Mouse (Mus musculus): ENCODE data around the gene Helt. TPM values are rescaled to one million over a fixed set of nuclear protein-coding genes. Genes with fewer than 3 reads are reported as not detected.

The Helt gene
- polyA plus RNA-seq, 1 experiment from 2014 or later, result 0.64 TPM

DNA sequence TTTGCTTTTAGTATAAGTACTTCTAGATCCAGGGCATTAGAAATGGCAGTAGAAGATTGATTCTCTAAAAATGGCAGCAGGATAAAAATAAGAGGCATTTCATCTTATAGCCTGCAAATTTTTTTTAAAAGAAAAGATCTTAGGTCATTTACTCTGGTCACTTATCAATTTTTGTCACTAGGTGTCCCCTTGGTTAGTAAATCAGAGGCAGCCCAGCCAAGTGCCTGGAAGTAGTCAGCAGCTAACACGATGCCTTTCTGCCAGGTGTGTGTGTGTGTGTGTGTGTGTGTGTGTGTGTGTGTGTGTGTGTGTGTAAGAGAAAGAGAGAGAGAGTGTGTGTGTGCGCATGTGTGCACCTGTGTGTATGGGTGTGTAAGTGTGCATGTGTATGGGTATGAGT is 28.4 kb upstream of the Helt start:
- no peak overlapping the region for H3K4me3 ChIP-seq
- no peak for DNase-seq (ENCODE audit: low spot score)
- WGBS, result 82% methylated on average over 2 of the region's 2 CpGs
- 0 out of 2 replicates have a peak, but pooled peaks cover 5% of the 10 kb centered on the region for H3K9me3 ChIP-seq
- no peaks in the 10 kb centered on the region for H3K4me1 ChIP-seq
- H3K36me3 ChIP-seq (replicated peaks), result no peaks in the 10 kb centered on the region
- H3K27me3 ChIP-seq (replicated peaks; ENCODE audit: low read depth, poor library complexity, severe bottlenecking), result no peaks in the 10 kb centered on the region
- H3K27ac ChIP-seq (replicated peaks), result no peak overlapping the region

DNA sequence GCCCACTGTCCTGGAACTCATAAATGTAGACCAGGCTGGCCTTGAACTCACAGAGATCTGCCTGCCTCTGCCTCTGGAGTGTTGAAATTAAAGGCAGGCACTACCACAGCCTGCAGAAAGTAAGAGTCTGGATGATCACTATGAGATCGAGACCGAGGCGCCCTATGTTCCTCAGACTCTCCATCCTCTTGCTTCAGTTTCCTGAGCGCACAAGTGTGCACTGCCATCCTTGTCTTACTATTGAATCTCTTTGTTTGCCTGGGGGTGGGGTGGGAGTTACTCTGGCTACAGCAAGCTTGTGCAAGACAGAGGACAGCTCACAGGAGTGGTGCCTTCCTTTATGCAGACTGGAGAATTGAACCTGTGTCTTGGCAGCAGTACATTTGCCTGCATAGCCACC is 27.9 kb upstream of the Helt start:
- Histone ChIP-seq H3K9me3 (0 out of 2 replicates have a peak, but pooled peaks cover 5% of the 10 kb centered on the region), H3K27ac (replicated peaks) (no peak overlapping the region), H3K36me3 (replicated peaks) (no peaks in the 10 kb centered on the region), H3K27me3 (replicated peaks; ENCODE audit: low read depth, poor library complexity, severe bottlenecking) (no peaks in the 10 kb centered on the region), H3K4me3 (no peak overlapping the region), H3K4me1 (no peaks in the 10 kb centered on the region)
- no peak for DNase-seq (ENCODE audit: low spot score)
- WGBS, result 92% methylated on average over 4 of the region's 4 CpGs

DNA sequence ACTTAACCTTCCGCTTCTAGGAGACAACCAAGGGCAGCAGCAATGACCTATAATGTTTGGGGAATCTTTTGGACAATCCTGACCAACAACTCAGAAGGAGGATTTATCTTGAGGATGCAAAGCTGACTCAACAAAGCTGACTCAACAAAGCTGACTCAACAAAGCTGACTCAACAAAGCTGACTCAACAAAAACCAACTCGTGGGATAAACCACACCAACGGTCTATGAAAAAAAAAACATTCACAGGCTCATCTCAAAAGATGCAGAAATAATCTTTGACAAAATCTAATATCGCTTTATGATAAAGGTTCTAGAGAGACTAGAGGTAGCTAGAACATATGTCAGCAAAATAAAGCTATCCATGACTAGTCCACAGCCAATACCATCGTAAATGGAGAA is 24.3 kb upstream of the Helt start:
- H3K9me3 ChIP-seq, result no peaks in the 10 kb centered on the region
- H3K4me3 ChIP-seq, result no peak overlapping the region
- no peaks in the 10 kb centered on the region for H3K27me3 ChIP-seq (replicated peaks; ENCODE audit: low read depth, poor library complexity, severe bottlenecking)
- WGBS, result 92% methylated on average over 5 of the region's 5 CpGs
- no peaks in the 10 kb centered on the region for H3K4me1 ChIP-seq
- H3K27ac ChIP-seq (replicated peaks), result no peak overlapping the region
- no peak for DNase-seq (ENCODE audit: low spot score)
- no peaks in the 10 kb centered on the region for H3K36me3 ChIP-seq (replicated peaks)

DNA sequence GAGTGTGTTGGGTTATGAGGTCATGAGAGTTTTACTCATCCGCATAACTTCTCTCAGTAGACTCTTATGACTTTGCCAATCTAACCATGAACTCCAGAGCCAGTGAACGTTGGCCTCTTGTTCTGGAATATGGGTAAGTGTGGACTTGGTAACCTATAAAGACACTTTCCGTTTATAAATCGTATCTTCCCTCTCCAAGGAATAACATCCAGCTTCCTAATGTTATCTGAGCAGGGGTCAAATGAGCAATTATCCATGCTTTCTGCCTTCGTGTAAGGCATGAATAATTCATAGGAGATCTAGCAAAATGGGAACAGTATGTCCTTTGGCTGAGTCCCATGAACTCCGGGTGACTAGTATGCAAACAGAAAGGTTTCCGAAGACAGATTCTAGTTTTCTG is 22.7 kb upstream of the Helt start:
- H3K4me3 ChIP-seq, result no peak overlapping the region
- no peak for DNase-seq (ENCODE audit: low spot score)
- no peaks in the 10 kb centered on the region for H3K9me3 ChIP-seq
- H3K27me3 ChIP-seq (replicated peaks; ENCODE audit: low read depth, poor library complexity, severe bottlenecking), result no peaks in the 10 kb centered on the region
- no peaks in the 10 kb centered on the region for H3K36me3 ChIP-seq (replicated peaks)
- 77% methylated on average over 7 of the region's 7 CpGs for WGBS
- no peaks in the 10 kb centered on the region for H3K4me1 ChIP-seq
- no peak overlapping the region for H3K27ac ChIP-seq (replicated peaks)

DNA sequence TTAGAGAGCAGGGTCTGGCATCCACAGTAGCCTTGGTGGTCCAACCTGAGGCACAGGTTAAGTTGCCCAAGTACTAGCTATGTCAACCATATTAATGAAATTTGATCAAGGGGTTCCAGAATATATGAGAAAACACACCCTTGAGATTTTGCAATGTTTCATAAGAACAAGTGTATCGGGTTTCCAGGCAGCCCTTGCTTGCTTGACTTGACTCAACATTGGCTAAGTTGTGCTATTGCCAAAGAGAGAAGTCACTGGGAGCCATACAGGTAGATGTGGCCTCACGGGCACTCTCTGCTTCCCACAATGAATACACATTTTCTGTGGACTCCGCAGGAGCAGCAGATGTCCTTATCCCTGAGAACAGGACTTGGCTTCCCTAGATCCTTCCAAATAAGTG is 19.3 kb upstream of the Helt start:
- no peaks in the 10 kb centered on the region for H3K9me3 ChIP-seq
- no peak overlapping the region for H3K27ac ChIP-seq (replicated peaks)
- H3K27me3 ChIP-seq (replicated peaks; ENCODE audit: low read depth, poor library complexity, severe bottlenecking), result peaks cover 12% of the 10 kb centered on the region; the same call in 1 of the 2 replicates
- WGBS, result 80% methylated on average over 3 of the region's 3 CpGs
- H3K4me3 ChIP-seq, result no peak overlapping the region
- no peaks in the 10 kb centered on the region for H3K36me3 ChIP-seq (replicated peaks)
- DNase-seq (ENCODE audit: low spot score), result no peak
- H3K4me1 ChIP-seq, result no peaks in the 10 kb centered on the region

DNA sequence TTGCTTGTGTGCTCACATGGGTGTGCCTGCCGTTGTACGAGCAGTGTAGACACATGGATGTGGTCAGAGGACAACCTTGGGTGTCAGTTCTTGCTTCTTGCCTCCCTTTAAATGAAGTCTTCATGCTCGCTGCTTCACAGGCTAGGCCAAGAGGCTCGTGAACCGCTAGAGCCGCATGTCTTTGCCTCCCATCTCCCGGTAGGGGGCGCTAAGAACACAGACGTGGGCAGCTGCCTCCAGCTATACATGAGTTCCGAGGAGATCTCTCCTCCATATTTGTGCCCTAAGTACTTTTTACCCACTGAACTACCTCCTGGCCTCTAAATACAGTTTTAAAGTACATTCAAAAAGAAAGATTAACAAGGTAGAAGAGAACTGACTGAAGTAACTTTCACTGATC is 16.7 kb upstream of the Helt start:
- DNase-seq (ENCODE audit: low spot score), result peak; percentile 84
- no peak overlapping the region for H3K4me3 ChIP-seq
- WGBS, result 11% methylated on average over 10 of the region's 10 CpGs
- H3K4me1 ChIP-seq, result no peaks in the 10 kb centered on the region
- H3K9me3 ChIP-seq, result no peaks in the 10 kb centered on the region
- no peak overlapping the region for H3K27ac ChIP-seq (replicated peaks)
- H3K36me3 ChIP-seq (replicated peaks), result no peaks in the 10 kb centered on the region
- H3K27me3 ChIP-seq (replicated peaks; ENCODE audit: low read depth, poor library complexity, severe bottlenecking), result peaks cover 22% of the 10 kb centered on the region

DNA sequence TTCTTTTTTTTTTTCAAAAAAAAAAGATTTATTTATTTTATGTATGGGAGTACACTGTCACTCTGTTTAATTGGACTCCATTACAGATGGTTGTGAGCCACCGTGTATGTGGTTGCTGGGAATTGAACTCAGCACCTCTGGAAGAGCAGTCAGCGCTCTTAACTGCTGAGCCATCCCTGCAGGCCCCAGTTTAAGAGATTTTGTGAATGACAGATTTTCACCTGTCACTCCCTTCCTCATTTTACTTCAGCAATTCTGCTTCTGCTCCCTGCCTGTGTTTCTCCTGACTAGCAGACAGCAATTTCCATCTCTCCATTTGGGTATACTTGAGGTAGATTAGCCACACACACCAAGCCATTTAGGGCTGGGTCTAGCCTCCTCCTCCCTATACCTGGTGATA is 13.7 kb upstream of the Helt start:
- no peak overlapping the region for H3K4me3 ChIP-seq
- H3K4me1 ChIP-seq, result no peaks in the 10 kb centered on the region
- H3K9me3 ChIP-seq, result no peaks in the 10 kb centered on the region
- no peak overlapping the region for H3K27ac ChIP-seq (replicated peaks)
- DNase-seq (ENCODE audit: low spot score), result no peak
- WGBS, result 80% methylated on average over 2 of the region's 2 CpGs
- H3K27me3 ChIP-seq (replicated peaks; ENCODE audit: low read depth, poor library complexity, severe bottlenecking), result peaks cover 42% of the 10 kb centered on the region
- H3K36me3 ChIP-seq (replicated peaks), result no peaks in the 10 kb centered on the region

DNA sequence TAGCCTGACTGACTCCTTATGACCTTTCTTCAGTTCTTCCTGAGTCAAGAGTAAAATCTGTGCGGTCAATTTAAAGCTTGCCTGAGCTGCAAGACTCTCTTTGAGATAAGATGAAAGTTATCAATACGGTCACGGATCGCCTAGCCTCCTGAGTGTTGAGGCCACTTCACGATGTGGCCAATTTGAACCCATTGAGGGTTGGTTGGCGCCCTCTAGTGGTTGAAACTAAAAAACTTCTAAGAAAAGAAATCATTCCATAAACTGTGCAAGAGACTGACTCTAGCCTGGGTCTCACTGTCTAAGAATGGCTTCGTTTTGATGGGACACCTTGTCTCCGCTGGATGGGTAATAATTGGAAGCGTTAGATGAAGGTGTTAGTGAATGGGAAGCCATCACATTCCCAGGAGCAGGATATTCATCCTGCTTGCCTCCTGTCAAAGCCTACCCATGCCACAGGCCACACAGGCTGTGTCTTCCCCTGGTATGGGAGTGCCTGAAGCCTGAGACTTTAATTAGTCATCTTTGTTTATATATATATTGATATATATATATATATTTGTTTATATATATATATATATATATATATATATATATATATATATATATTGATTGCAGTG is 11.4 kb upstream of the Helt start:
- Histone ChIP-seq H3K9me3 (no peaks in the 10 kb centered on the region), H3K4me1 (no peaks in the 10 kb centered on the region), H3K4me3 (no peak overlapping the region), H3K27me3 (replicated peaks; ENCODE audit: low read depth, poor library complexity, severe bottlenecking) (peaks cover 63% of the 10 kb centered on the region), H3K36me3 (replicated peaks) (no peaks in the 10 kb centered on the region), H3K27ac (replicated peaks) (no peak overlapping the region)
- peak; percentile 49 for DNase-seq (ENCODE audit: low spot score)
- WGBS, result 11% methylated on average over 9 of the region's 9 CpGs

DNA sequence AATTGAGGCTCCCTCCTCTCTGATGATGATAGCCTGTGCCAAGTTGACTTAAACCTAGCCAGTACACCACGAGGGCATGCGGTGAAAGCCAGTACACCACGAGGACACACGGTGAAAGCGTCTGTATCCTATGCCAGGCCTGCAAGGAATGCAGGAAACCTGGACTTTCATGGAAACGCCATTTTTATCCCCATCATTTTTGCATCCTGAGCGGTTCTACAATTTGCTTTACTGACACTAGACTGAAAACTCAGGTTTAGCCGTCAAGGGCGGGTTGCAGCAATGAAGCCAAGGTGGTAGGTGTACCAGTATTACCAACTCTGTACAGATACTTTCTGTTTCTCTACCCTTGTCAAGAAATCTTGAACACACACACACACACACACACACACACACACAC is 7.7 kb upstream of the Helt start:
- 92% methylated on average over 9 of the region's 9 CpGs for WGBS
- no peaks in the 10 kb centered on the region for H3K36me3 ChIP-seq (replicated peaks)
- no peak overlapping the region for H3K4me3 ChIP-seq
- no peak overlapping the region for H3K27ac ChIP-seq (replicated peaks)
- no peak for DNase-seq (ENCODE audit: low spot score)
- peaks cover 86% of the 10 kb centered on the region for H3K27me3 ChIP-seq (replicated peaks; ENCODE audit: low read depth, poor library complexity, severe bottlenecking)
- H3K9me3 ChIP-seq, result no peaks in the 10 kb centered on the region
- H3K4me1 ChIP-seq, result no peaks in the 10 kb centered on the region

DNA sequence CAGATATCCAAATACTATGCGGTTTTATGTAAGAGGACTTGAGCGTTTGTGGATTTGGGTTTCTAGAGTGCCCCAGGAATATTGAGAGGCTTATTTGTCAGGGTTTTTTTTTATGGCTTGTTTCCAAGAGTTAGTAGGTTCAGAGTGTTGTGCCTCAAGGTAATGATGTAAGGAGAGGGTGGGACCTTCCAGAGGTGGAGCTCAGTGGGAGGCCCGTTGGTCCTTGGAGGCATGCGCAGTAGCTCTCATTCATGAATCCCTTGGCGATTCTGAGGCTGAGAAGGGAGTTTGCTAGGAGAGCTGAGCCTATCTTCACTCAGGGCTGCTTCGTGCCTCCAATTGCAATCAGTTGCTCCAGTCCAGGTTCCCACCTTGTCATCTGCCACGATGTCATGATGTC is 4.4 kb upstream of the Helt start:
- Histone ChIP-seq H3K27me3 (replicated peaks; ENCODE audit: low read depth, poor library complexity, severe bottlenecking) (peaks cover 96% of the 10 kb centered on the region), H3K36me3 (replicated peaks) (no peaks in the 10 kb centered on the region), H3K4me1 (peaks cover 17% of the 10 kb centered on the region), H3K27ac (replicated peaks) (no peak overlapping the region), H3K9me3 (no peaks in the 10 kb centered on the region), H3K4me3 (no peak overlapping the region)
- 30% methylated on average over 7 of the region's 7 CpGs for WGBS
- DNase-seq (ENCODE audit: low spot score), result no peak

DNA sequence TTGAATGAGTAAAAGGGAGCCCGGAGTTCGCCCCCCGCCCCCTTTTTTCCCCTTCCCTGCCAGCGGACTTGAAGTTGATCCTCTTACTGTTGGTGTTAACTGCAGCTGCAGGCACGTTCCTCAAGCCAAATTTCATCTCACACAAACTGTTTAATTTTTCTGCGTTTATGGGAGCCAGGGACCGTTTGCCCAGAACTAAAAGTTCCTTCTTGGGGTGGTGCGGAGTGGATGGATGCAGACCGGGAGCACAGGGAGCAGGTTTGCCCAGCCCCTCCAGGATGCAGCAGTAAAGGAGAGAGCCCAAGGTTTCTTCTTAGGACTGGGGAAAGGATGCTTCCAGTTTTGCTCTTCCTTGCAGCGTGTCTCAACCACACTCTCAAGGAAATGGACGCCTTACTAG is 2.1 kb upstream of the Helt start:
- Histone ChIP-seq H3K4me3 (no peak overlapping the region), H3K27ac (replicated peaks) (no peak overlapping the region), H3K27me3 (replicated peaks; ENCODE audit: low read depth, poor library complexity, severe bottlenecking) (peaks cover 99% of the 10 kb centered on the region), H3K9me3 (no peaks in the 10 kb centered on the region), H3K36me3 (replicated peaks) (no peaks in the 10 kb centered on the region), H3K4me1 (peaks cover 31% of the 10 kb centered on the region)
- WGBS, result 1% methylated on average over 11 of the region's 11 CpGs
- DNase-seq (ENCODE audit: low spot score), result peak; percentile 38

DNA sequence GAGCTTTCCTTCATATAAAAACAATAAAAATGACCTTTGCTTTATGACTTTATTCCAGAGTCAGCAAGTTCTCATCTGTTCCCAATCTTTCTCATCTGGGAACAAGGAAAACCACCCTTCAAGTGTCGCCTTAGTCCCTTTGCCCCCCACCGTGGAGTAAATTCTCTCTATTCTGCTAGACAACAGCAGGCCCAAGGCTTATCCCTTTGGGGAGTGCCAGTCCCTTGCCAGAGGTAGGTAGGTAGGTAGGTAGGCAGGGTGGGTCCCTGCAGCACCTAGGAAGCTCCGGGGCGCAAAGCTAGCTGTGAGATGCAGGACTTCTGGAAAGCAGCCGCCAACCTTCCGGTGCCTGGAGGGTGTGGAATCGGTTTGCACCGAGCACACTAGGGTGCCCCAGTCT is 1.5 kb upstream of the Helt start:
- H3K36me3 ChIP-seq (replicated peaks), result no peaks in the 10 kb centered on the region
- H3K4me1 ChIP-seq, result peaks cover 36% of the 10 kb centered on the region
- DNase-seq (ENCODE audit: low spot score), result peak; percentile 42
- peaks cover 99% of the 10 kb centered on the region for H3K27me3 ChIP-seq (replicated peaks; ENCODE audit: low read depth, poor library complexity, severe bottlenecking)
- H3K27ac ChIP-seq (replicated peaks), result no peak overlapping the region
- H3K9me3 ChIP-seq, result no peaks in the 10 kb centered on the region
- 2% methylated on average over 8 of the region's 8 CpGs for WGBS
- no peak overlapping the region for H3K4me3 ChIP-seq

DNA sequence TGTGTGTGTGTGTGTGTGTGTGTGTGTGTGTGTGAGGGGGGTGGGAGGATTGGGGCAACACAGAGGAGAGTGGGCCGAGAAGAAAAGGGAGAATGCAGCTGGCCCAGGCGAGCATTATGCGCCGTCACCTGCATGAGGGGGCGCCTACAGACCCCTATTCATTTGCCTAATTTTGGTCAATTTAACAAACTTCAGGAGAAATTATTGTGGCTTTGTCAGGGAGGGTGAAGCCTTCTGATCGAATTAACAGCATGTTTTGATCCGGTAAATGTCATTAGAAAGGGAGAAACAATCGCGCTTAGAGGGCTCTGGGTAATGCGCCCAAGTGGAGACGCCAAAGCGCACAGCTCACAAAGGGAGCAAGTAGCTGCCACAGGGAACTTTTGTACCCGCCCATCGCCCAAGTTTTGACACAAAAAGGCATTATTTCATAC is 647 bp upstream of the Helt start:
- Histone ChIP-seq H3K4me1 (peaks cover 38% of the 10 kb centered on the region), H3K9me3 (no peaks in the 10 kb centered on the region), H3K36me3 (replicated peaks) (no peaks in the 10 kb centered on the region), H3K27ac (replicated peaks) (no peak overlapping the region), H3K4me3 (peak overlapping the region; percentile 44; the same call in 1 of the 2 replicates), H3K27me3 (replicated peaks; ENCODE audit: low read depth, poor library complexity, severe bottlenecking) (peaks cover 99% of the 10 kb centered on the region)
- peak; percentile 37 for DNase-seq (ENCODE audit: low spot score)
- under 1% methylated on average over 14 of the region's 14 CpGs for WGBS
